Mouse (Mus musculus) embryo, embryonic 11.5 days (tissue): ENCODE data around the gene Actr3.
"Not testable (repeated sequence)": the region's sequence is repeated elsewhere in the genome, so short reads cannot be mapped to it uniquely, and the experiment has no call there.

ENCODE experiments used
- DNase-seq: peaks from one replicate; pipeline ENCODE4 v3.0.0-alpha.2; 2012; ENCODE audit warnings: low read depth, low spot score

Actr3 gene

GRCm38 (mm10) chr1:125438826-125439225 lies 3.3 kb upstream of the Actr3 start:
- DNase-seq, result no peak

GRCm38 (mm10) chr1:125437927-125438326 lies 2.4 kb upstream of the Actr3 start:
- no peak for DNase-seq

- no peak for DNase-seq
These were observed 1.6 kb upstream of the Actr3 start for GRCm38 (mm10) chr1:125437161-125437560.

GRCm38 (mm10) chr1:125435018-125435368 lies 534 bp downstream of the Actr3 start:
- DNase-seq, result no peak

GRCm38 (mm10) chr1:125434485-125435001 lies 984 bp downstream of the Actr3 start:
- DNase-seq, result peak; percentile 37

GRCm38 (mm10) chr1:125431286-125431685 lies 4.2 kb downstream of the Actr3 start:
- DNase-seq, result no peak

GRCm38 (mm10) chr1:125430737-125431136 lies 4.8 kb downstream of the Actr3 start:
- DNase-seq, result no peak

- DNase-seq, result no peak
These were observed 5.5 kb downstream of the Actr3 start for GRCm38 (mm10) chr1:125429984-125430383.

- DNase-seq, result no peak
These were observed 7.2 kb downstream of the Actr3 start for GRCm38 (mm10) chr1:125428315-125428714.

GRCm38 (mm10) chr1:125426387-125427045 lies 9.0 kb downstream of the Actr3 start:
- DNase-seq, result no peak

GRCm38 (mm10) chr1:125419906-125420305 lies 15.6 kb downstream of the Actr3 start:
- DNase-seq, result no peak

GRCm38 (mm10) chr1:125418732-125419131 lies 16.8 kb downstream of the Actr3 start:
- DNase-seq, result no peak

- no peak for DNase-seq
These were observed 28.3 kb downstream of the Actr3 start for GRCm38 (mm10) chr1:125407220-125407619.

- DNase-seq, result no peak
These were observed 40.1 kb downstream of the Actr3 start for GRCm38 (mm10) chr1:125395391-125395790.

- not testable (repeated sequence) for DNase-seq
These were observed 42.2 kb downstream of the Actr3 start for GRCm38 (mm10) chr1:125393324-125393723.

GRCm38 (mm10) chr1:125390065-125390754 lies 45.3 kb downstream of the Actr3 start:
- not testable (repeated sequence) for DNase-seq

- DNase-seq, result not testable (repeated sequence)
These were observed 45.9 kb downstream of the Actr3 start for GRCm38 (mm10) chr1:125389634-125390033.

GRCm38 (mm10) chr1:125388370-125388769 lies 47.2 kb downstream of the Actr3 start:
- no peak for DNase-seq

GRCm38 (mm10) chr1:125386217-125386616 lies 49.3 kb downstream of the Actr3 start:
- no peak for DNase-seq

- no peak for DNase-seq
These were observed 52.9 kb downstream of the Actr3 start for GRCm38 (mm10) chr1:125382622-125383021.

- no peak for DNase-seq
These were observed 56.6 kb downstream of the Actr3 start for GRCm38 (mm10) chr1:125378889-125379288.

- DNase-seq, result no peak
These were observed 62.7 kb downstream of the Actr3 start for GRCm38 (mm10) chr1:125372855-125373254.

- peak; percentile 63 for DNase-seq
These were observed 64.7 kb downstream of the Actr3 start for GRCm38 (mm10) chr1:125370779-125371178.
